Mouse (Mus musculus) embryo, embryonic 10.5 days (tissue): Measurements from ENCODE around the gene Gtf3c6.

Source experiments
- DNase-seq: peaks from one replicate; pipeline ENCODE4 v3.0.0-alpha.2; 2015; ENCODE audit warnings: low spot score

The Gtf3c6 gene

GRCm38 (mm10) chr10:40257414-40258255 is at the start of gene Gtf3c6:
Gtf3c6 (minus strand) TSS chr10:40258108.
- DNase-seq, result peak; percentile 97

DNA sequence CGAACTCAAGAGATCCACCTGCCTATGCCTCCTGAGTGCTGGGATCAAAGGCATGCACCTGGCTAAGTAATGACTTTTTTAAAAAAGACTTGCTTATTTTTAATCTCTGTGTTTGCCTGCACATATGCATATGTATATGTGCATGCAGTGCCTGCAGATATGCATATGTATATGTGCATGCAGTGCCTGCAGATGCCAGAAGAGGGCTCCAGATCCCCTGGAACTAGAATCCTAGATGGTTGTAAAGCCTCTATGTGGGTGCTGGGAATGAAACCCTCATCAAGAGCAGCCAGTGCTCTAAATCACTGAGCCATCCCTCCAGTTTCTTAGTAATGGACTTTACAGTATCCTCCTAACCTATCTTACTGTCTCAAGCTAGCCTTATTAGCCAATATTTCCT is 48.1 kb upstream of the Gtf3c6 start:
- DNase-seq, result no peak

DNA sequence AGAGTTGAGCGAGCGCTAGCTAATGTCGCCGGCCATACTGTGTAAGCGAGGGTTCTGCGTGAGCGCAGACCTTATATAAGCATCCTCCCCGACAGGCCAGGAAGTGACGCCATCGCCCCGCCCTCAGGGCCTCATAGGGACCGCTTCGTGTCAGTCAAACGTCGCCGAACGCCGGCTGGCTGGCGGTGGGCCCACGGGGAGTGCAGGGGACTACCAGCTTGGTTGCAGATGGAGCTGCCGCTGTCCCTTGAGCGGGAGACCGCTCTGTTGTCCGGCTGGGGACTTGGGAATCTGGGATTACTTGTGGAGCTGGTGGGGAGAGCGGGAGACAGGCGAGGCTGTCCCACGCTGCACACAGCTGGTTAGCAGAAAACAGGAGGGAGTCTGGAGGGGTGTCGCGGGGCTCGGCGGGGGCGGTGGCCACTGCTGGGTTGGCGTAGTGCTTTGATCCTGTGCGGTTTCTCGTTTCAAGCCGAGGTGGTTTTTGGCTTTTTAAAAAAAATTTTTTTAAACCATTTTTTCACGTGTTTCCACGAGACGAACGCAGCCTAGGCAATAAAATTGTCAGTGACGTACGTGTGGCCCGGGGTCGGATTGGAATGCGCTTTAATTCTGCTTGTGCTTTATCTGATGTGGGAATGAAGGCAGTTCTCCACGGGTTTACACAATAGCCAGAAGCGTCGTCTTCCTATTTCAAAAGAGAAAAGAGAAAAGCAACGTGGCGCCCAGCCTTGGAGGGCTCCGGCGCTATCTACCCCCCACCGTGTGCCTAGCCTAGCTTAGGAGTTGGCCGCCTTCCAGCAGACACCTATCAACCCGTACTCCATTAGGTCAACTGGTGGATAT is 44.5 kb upstream of the Gtf3c6 start, which contains the start of gene Amd1:
Amd1 (minus strand) TSS at position 47 of the 846 bp plus-strand sequence.
- DNase-seq, result peak; percentile 99

DNA sequence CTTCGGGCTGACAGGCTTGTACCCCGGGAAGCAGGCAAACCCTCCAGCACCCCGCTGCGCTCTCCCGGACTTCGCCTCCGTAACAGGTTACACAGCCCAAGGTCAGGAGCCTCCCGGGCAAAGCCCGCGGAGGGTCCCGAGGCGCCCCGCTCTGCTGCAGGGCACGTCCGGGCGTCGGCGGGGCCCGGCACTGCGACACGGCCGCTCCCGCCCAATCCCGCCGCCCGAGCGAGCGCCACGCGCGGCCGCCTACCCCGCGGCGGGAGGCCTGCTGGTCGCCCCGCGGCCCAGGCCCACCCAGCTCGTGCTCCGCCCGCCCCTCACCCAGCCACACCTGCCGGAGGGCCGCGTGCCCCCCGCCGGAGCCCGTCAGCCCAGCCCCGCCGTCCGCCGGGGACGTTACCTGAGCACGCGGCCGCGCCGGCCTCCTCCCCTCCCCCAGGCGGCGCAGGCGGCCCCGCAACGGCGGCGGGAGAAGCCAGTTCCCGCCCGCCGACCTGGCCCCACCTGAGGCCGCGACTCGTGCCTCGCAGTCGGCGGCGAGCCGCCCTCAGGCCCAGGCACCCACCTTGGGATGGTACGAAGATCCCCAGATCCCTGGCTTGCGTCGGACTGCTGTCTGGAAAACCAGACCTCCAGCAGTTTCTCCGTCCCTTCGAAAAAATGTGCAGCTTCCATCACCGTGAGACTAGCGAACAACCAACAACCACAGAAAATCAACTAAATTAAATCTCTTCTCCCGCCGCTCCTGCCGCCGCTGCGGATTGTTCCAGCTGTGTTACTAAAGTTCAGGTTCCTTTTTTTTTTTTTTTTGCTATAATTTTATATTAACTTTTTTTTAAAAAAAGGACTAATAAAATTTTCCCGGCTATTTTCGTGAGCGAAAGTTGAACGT is 43.5 kb upstream of the Gtf3c6 start:
- DNase-seq, result peak; percentile 52

- DNase-seq, result peak; percentile 95
Measured at GRCm38 (mm10) chr10:40300648-40301171, 42.8 kb upstream of the Gtf3c6 start.

DNA sequence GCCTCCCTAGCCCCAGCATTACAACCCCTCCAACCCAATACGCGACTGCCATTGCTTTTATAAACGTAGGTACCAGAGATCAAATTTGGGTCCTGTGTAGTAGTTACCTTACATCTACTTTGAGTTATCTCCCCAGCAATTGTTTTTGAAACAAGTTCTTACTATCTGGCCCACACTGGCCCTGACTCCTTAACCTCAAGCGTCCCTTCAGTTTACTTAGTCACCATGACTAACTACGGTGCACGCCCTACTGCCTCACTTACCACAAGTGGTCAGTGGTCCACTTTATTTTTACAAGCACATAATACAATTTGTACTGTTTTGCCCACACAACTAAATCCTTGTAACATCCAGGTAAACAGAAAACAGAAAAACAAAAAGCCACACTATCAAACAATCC is 34.7 kb upstream of the Gtf3c6 start:
- DNase-seq, result no peak

DNA sequence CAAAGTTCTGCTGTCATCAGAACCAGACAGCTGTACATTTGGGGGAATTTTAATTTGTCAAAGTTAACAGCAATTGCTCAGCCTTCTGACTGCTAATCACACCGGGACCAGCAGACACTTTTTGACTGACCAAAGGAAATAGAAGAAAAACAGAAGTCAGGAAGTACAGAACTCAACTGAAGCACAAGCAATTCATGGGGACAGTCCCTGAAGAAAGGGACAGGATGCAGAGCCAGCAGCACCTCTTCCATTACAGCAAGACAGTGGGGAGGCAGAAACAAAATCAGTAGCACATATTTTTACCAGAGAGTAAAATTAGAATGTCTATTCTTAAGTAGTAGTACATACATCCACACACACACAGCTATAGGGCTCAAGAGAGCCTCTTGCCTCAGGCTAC is 28.9 kb upstream of the Gtf3c6 start:
- no peak for DNase-seq

DNA sequence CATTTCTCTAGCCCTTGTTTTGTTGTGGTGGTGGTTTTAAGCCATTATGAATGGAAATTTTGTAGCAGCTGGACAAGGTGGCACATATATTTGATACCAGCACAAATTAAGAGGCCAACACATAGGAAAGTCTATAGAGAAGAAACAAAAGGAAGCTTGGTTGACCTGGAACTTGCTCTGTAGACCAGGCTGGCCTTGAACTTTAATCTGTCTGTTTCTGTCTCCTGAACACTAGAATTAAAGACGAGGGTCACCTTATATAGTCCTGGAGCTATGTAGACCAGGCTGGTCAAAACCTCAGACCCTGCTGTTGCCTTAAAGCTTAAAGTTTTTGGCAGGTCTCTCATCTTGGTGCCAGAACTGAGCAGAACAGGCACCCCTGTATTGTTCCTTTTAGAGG is 27.7 kb upstream of the Gtf3c6 start:
- no peak for DNase-seq

DNA sequence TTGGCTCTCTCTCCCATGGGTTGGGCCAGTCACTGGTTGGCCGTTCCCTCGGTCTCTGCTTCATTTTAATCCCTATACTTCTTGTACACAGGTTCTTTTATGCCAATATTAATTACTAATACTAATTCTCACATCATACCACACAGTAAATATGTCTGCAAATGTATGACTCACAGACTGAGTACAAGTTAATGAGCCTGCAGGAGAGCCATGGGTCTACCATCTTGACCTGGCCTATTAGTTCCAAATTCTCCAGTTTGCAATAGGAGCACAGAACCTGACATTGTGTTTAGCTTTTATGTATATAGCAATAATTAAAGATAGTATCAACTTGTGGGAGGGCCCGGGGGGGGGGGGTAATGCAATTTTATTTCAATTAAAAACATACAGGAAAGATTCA is 27.1 kb upstream of the Gtf3c6 start:
- DNase-seq, result no peak

DNA sequence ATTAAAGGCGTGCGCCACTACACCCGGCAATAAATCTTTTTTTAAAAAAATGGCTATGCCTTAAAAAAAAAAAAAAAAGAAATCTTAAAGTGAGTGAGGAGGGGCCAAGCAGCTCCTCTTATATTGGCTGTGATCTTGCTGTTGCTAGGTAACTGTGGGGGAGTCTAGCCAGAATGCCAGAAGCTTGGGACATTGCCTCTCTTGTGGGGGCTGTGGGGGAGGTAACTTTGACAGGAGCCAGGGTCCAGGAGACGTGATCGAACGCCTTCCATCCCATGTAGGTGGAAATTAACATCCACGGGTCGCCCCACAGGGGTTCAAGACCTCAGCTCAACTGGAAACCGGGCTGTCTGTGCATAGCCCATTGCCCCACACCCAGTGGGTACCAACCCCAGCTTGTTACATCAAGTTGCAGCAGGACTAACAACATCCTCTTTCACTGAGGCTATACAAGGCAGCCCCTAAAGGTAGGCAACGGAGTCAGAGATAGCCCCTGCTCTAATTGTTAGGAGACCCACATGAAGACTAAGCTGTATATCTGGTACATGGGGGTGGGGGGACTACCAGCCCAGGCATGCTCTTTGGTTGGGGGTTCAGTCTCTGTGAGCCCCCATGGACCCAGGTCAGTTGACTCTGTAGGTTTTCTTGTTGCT is 26.4 kb upstream of the Gtf3c6 start:
- DNase-seq, result no peak

GRCm38 (mm10) chr10:40283636-40284035 is 25.7 kb upstream of the Gtf3c6 start:
- DNase-seq, result no peak

- DNase-seq, result no peak
Measured at GRCm38 (mm10) chr10:40281565-40281964, 23.7 kb upstream of the Gtf3c6 start.

DNA sequence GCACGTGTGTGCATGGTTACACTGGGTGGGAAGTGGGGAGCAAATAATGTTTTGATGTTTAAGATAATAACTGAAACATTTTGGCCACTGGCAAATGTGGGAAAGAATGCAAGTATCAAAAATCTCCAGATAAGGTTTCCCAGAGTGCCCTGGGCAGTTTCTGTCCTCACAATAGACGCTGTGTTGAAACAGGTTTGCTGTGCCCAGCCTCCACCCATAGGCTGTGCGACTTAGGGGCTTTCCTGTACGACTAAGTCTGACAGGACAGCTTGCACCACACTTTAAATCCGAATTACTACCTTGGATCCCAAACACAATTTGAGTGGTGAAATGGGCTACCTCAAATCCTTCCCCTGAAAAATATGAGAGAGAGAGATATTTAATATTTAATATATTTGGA is 20.4 kb upstream of the Gtf3c6 start:
- no peak for DNase-seq

- no peak for DNase-seq
Measured at GRCm38 (mm10) chr10:40275991-40276390, 18.1 kb upstream of the Gtf3c6 start.

- DNase-seq, result no peak
Measured at GRCm38 (mm10) chr10:40273938-40274337, 16.0 kb upstream of the Gtf3c6 start.

GRCm38 (mm10) chr10:40271216-40271615 is 13.3 kb upstream of the Gtf3c6 start:
- DNase-seq, result no peak

- no peak for DNase-seq
Measured at GRCm38 (mm10) chr10:40264920-40265319, 7.0 kb upstream of the Gtf3c6 start.

GRCm38 (mm10) chr10:40263691-40264090 is 5.8 kb upstream of the Gtf3c6 start:
- no peak for DNase-seq

DNA sequence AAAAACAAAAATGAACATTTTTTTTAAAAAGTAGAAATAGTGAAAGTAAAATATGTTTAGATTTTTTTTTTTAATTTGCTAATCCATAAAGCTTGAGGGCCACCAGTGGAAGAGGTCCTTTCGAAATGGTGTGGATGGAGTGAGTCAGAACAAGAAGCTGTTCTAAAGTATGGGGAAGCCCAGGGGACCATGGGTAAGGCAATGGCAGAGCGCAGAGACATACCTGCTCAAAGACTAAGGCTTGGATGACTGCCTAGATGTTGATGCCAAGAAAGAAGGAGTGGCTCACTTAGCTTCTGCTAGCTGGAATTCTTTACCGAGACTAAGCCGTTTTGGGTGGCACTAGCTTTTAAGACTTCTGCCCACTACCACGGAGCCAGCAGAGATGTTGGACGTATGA is 4.3 kb upstream of the Gtf3c6 start:
- DNase-seq, result no peak

GRCm38 (mm10) chr10:40260305-40260704 is 2.4 kb upstream of the Gtf3c6 start:
- no peak for DNase-seq

DNA sequence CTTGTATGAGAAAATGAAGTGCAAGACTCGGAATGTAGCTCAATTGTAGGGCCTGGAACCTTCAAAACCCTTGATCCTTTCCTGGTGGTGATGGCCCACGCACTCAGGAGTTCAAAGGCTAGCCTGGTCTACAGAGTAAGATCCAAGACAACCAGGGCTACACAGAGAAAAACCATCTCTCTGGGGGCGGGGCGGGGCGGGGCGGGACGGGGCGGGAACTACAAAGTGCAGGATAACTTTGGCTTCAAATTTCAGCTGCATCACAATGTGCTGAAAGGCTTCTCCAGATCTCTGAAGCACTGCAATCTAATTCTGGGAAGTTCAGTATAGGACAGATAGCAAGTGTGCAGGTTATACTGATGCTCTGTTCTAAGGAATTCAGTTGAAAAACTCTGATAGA is 1.6 kb upstream of the Gtf3c6 start:
- peak; percentile 24 for DNase-seq
